Mouse (Mus musculus) forebrain, embryonic 16.5 days (tissue): ENCODE results near the gene Flywch1. TPM values are rescaled to one million over a fixed set of nuclear protein-coding genes. Genes with fewer than 3 reads are reported as not detected.

Experiments used
- ATAC-seq: fragments of 200-750 bp; cut with Nextera tagmentation; 2 replicates; pipeline ENCODE4 v1.8.0; 2017; ENCODE audit warnings: mild to moderate bottlenecking, moderate library complexity
- H3K27ac ChIP-seq: fragments of 300-500 bp; sonication (generic); 2 replicates; pipeline ENCODE4 v1.5.1; 2014; ENCODE audit warnings: low read length, control low read depth
- H3K27me3 ChIP-seq: fragments of 300-500 bp; sonication (generic); replicated peaks from 2 replicates; pipeline ENCODE4 v1.6.1; 2014; ENCODE audit warnings: low read length; ENCODE audit not compliant: control insufficient read depth, insufficient read depth
- H3K36me3 ChIP-seq: fragments of 300-500 bp; sonication (generic); 2 replicates; pipeline ENCODE4 v1.6.1; 2014; ENCODE audit not compliant: control insufficient read depth, insufficient read depth
- H3K4me1 ChIP-seq: fragments of 300-500 bp; sonication (generic); replicated peaks from 2 replicates; pipeline ENCODE4 v1.6.1; 2014; ENCODE audit warnings: low read length; ENCODE audit not compliant: control insufficient read depth, insufficient read depth
- H3K4me2 ChIP-seq: fragments of 300-500 bp; sonication (generic); 2 replicates; pipeline ENCODE4 v1.6.1; 2014; ENCODE audit warnings: mild to moderate bottlenecking, low read length, control low read depth
- H3K4me3 ChIP-seq: fragments of 300-500 bp; sonication (generic); replicated peaks from 2 replicates; pipeline ENCODE4 v1.5.1; 2014; ENCODE audit warnings: mild to moderate bottlenecking, low read length, control low read depth
- H3K9ac ChIP-seq: fragments of 300-500 bp; sonication (generic); replicated peaks from 2 replicates; pipeline ENCODE4 v1.6.1; 2014; ENCODE audit warnings: low read depth, low read length, control low read depth
- H3K9me3 ChIP-seq: fragments of 300-500 bp; sonication (generic); 2 replicates; pipeline ENCODE4 v1.6.1; 2016; ENCODE audit warnings: low read length; ENCODE audit not compliant: control insufficient read depth
- WGBS: fragments of 180-500 bp; shearing (Covaris S2); extraction: QIAGEN DNeasy Blood & Tissue Kit; methylation state at CpG from one replicate; pipeline ENCODE4 v1.1.7; 2014; 5-methylcytosine and 5-hydroxymethylcytosine counted together
- polyA plus RNA-seq: library from polyadenylated mRNA; unstranded; fragments of >200 nt; fragmentation: Nextera tagmentation; extraction: Ambion mirVana; gene quantifications from 2 replicates; pipeline ENCODE4 v1.2.1, GENCODE M21; 2015

Gene Flywch1
- polyA plus RNA-seq, 1 experiment from 2014 or later = 156 TPM

DNA sequence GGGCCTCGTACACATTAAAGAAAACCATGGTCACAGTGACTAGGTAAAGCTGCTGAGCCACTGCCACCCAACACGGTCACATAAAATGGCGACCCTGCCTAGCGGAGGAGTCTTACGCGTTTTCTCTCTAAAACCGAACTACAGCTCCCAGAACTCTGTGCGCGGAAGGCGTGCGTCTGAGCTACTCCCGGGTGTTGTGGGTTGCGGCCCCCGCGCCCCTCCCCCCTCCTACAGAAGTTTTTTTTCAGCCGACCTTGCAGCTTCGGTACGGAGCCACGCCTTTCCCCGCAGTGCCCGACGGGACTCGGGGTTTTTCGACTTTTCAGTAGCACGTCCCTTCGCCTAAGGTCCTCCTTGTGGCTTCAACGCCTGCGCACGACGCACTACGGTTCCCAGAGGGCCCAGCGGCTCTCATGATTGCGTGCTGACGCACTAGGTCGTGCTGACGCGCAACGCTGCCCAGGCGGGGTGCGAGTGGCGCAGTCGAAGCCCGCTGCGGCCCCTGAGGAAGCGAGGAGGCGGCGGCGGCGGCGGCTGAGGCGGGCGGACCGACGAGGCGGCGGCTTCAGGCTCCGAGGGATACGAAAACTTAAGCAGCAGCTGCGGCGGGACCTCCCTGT lies 31.5 kb upstream of the Flywch1 start:
- WGBS = 1% methylated on average over 60 of the region's 60 CpGs
- ATAC-seq = peak; percentile 99
- peak overlapping the region; percentile 88 for H3K9ac ChIP-seq
- H3K4me3 ChIP-seq = peak overlapping the region; percentile 100
- peak overlapping the region; percentile 68 for H3K4me2 ChIP-seq
- no peaks in the 10 kb centered on the region for H3K27me3 ChIP-seq
- H3K4me1 ChIP-seq = peaks cover 32% of the 10 kb centered on the region
- no peaks in the 10 kb centered on the region for H3K9me3 ChIP-seq
- H3K27ac ChIP-seq = peak overlapping the region; percentile 92
- no peaks in the 10 kb centered on the region for H3K36me3 ChIP-seq

DNA sequence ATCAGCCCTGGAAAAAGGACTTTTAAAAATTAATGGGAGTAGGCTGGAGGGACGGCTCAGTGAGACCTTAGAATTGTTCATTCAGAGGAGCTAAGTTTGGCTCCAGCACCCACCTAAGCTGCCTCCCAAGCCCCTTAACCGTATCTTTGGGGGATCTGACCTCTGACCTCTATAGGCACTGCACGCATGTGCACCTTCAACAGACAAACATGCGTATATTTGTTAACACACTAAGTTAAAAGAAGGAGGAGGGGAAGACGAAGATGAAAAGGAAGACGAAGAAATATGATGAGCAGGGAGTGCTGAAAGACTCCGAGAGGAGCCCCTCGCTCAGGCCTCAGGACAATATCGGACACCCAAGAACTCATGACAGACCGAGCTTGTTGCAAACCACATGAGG lies 30.2 kb upstream of the Flywch1 start:
- WGBS = 93% methylated on average over 10 of the region's 10 CpGs
- Histone ChIP-seq H3K4me1 (peaks cover 26% of the 10 kb centered on the region), H3K9me3 (no peaks in the 10 kb centered on the region), H3K36me3 (no peaks in the 10 kb centered on the region), H3K4me2 (no peak overlapping the region), H3K27ac (no peak overlapping the region), H3K4me3 (no peak overlapping the region), H3K27me3 (no peaks in the 10 kb centered on the region), H3K9ac (no peak overlapping the region)
- no peak for ATAC-seq

DNA sequence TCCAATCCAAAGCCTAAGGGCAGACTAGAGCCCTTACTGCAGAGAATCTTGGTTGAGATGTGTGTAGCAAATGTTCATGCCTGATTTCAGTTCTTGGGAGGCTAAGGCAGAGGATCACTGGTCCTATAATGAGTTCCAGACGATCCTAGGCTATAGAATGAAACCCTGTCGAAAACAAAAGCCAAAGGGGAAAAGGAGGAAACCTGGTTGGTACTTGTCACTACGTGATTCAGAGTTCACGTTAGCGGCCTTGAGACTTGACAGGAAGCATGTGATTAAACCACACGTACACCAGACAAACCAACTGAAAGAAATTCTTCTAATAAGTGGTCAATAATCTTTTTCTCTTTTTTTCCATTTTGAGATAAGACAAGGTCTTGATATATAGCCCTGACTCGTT lies 25.9 kb upstream of the Flywch1 start:
- Histone ChIP-seq H3K9ac (no peak overlapping the region), H3K27me3 (no peaks in the 10 kb centered on the region), H3K9me3 (no peaks in the 10 kb centered on the region), H3K36me3 (no peaks in the 10 kb centered on the region), H3K4me2 (no peak overlapping the region), H3K4me3 (no peak overlapping the region), H3K27ac (no peak overlapping the region), H3K4me1 (peaks cover 2% of the 10 kb centered on the region; the same call in 1 of the 2 replicates)
- no peak for ATAC-seq
- WGBS = 78% methylated on average over 7 of the region's 7 CpGs

DNA sequence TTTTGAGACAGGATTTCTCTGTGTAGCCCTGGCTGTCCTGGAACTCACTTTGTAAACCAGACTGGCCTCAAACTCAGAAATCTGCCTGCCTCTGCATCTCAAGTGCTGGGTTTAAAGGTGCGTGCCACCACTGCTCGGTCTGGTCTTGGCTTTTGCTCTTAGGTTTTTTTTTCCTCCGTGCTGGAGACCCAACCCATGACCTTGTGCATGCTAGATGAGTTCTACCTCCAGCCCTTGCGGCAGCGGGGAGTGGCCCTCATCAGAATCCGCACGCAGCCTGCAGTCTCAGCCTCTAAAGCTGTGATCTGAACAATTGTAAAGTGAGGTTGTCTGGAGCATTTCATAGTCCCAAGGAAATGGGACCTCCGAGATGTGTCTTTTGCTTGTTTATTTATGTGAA lies 23.9 kb upstream of the Flywch1 start:
- no peak overlapping the region for H3K9ac ChIP-seq
- peaks cover 11% of the 10 kb centered on the region for H3K4me1 ChIP-seq
- WGBS = 95% methylated on average over 8 of the region's 8 CpGs
- ATAC-seq = no peak
- H3K27me3 ChIP-seq = no peaks in the 10 kb centered on the region
- H3K4me3 ChIP-seq = no peak overlapping the region
- no peaks in the 10 kb centered on the region for H3K9me3 ChIP-seq
- H3K36me3 ChIP-seq = no peaks in the 10 kb centered on the region
- no peak overlapping the region for H3K27ac ChIP-seq
- no peak overlapping the region for H3K4me2 ChIP-seq

DNA sequence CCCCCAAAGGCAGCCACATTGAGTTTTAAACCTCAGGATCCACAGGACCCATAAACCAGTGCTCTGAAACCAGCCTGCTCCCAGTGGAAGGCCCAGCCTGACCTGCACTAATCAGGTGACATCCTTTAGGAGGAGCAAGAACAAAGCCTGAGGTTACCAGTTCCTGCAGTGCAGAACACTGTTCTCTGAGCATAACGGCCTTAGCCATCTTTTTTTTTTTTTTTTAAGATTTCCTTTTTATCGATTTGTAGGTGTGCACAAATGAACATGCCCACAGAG lies 19.6 kb upstream of the Flywch1 start:
- no peak for ATAC-seq
- H3K9ac ChIP-seq = no peak overlapping the region
- H3K27me3 ChIP-seq = no peaks in the 10 kb centered on the region
- peaks cover 23% of the 10 kb centered on the region for H3K4me1 ChIP-seq
- peak overlapping the region; percentile 53 for H3K4me3 ChIP-seq
- H3K9me3 ChIP-seq = no peaks in the 10 kb centered on the region
- no peak overlapping the region for H3K27ac ChIP-seq
- H3K4me2 ChIP-seq = peak overlapping the region; percentile 85
- WGBS = 44% methylated on average over 2 of the region's 2 CpGs
- no peaks in the 10 kb centered on the region for H3K36me3 ChIP-seq

- Histone ChIP-seq H3K27ac (peak within 1 kb of the TSS; percentile 77), H3K9me3 (no peaks in the 10 kb centered on the region), H3K36me3 (no peaks in the 10 kb centered on the region), H3K4me2 (peak within 1 kb of the TSS; percentile 85), H3K27me3 (no peaks in the 10 kb centered on the region), H3K9ac (peak within 1 kb of the TSS; percentile 89), H3K4me3 (peak within 1 kb of the TSS; percentile 53), H3K4me1 (peaks cover 24% of the 10 kb centered on the region)
- ATAC-seq = peak; percentile 18; the same call in 1 of the 2 replicates
- 1% methylated on average over 29 of the region's 29 CpGs for WGBS
These were observed 19.1 kb upstream of the Flywch1 start, which contains the start of gene Srrm2 for GRCm38 (mm10) chr17:23790269-23791078. TSS of gene Srrm2 (plus strand) at chr17:23790532.

GRCm38 (mm10) chr17:23789749-23790268 lies 18.4 kb upstream of the Flywch1 start:
- no peaks in the 10 kb centered on the region for H3K36me3 ChIP-seq
- peak overlapping the region; percentile 89 for H3K9ac ChIP-seq
- no peak for ATAC-seq
- H3K4me3 ChIP-seq = peak overlapping the region; percentile 53
- peak overlapping the region; percentile 85 for H3K4me2 ChIP-seq
- peaks cover 28% of the 10 kb centered on the region for H3K4me1 ChIP-seq
- H3K27ac ChIP-seq = peak overlapping the region; percentile 77
- no peaks in the 10 kb centered on the region for H3K9me3 ChIP-seq
- no peaks in the 10 kb centered on the region for H3K27me3 ChIP-seq
- WGBS = 12% methylated on average over 8 of the region's 8 CpGs

DNA sequence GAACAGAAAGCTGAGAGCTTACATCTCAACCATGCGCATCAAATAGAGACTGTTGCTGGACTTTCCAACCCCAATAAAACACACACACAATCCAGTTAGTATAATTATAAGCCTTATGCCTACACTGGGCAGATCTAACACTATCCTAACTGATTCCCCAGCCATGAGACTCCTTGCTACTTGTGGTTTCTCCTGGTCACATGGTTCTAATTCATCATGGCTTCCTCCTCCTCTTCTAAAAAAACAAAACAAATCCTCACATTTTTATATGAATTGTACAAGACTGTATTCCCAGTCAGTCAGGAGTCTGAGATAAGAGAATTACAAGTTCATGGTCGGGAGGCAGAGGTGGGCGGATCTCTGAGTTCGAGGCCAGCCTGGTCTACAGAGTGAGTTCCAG lies 17.6 kb upstream of the Flywch1 start:
- Histone ChIP-seq H3K4me1 (peaks cover 28% of the 10 kb centered on the region), H3K4me3 (no peak overlapping the region), H3K27ac (no peak overlapping the region), H3K4me2 (no peak overlapping the region), H3K9me3 (no peaks in the 10 kb centered on the region), H3K36me3 (no peaks in the 10 kb centered on the region), H3K27me3 (no peaks in the 10 kb centered on the region), H3K9ac (no peak overlapping the region)
- no peak for ATAC-seq
- 93% methylated on average over 4 of the region's 4 CpGs for WGBS

GRCm38 (mm10) chr17:23786510-23786931 lies 15.1 kb upstream of the Flywch1 start:
- WGBS = 8% methylated on average over 13 of the region's 13 CpGs
- no peaks in the 10 kb centered on the region for H3K36me3 ChIP-seq
- peak overlapping the region; percentile 58 for H3K4me3 ChIP-seq
- H3K4me2 ChIP-seq = peak overlapping the region; percentile 64
- no peaks in the 10 kb centered on the region for H3K27me3 ChIP-seq
- no peaks in the 10 kb centered on the region for H3K9me3 ChIP-seq
- ATAC-seq = peak; percentile 49
- H3K4me1 ChIP-seq = peaks cover 28% of the 10 kb centered on the region
- peak overlapping the region; percentile 65 for H3K9ac ChIP-seq
- H3K27ac ChIP-seq = peak overlapping the region; percentile 81
